8 mouse cellular contexts compared by ENCODE assay signal in genomic region chr13:28417929-28418881, GRCm38 (mm10).
DNase-seq lines count a peak whose midpoint lies in the region.

No protein-coding gene starts in this region.

- DNase-seq in adipocyte (ENCODE audit: low spot score): peak; percentile 67
- peak; percentile 79 for DNase-seq in embryo, embryonic 11 days
- peak; percentile 50 for DNase-seq in gastrocnemius, postnatal 25 days
- DNase-seq in induced T-regulatory cell, adult 2 months (ENCODE audit: low read depth): peak; percentile 12
- peak; percentile 37 to 51 for DNase-seq in left cerebral cortex, adult 8-10 months (ENCODE audit: low spot score in 2 of 2)
- DNase-seq in lung, postnatal 4 days: peak; percentile 71 to 86
- peak; percentile 95 for DNase-seq in retina, postnatal 1 day
- DNase-seq in spleen, postnatal 36 days (ENCODE audit: low spot score in 2 of 2): no peak

Comparison
In these comparisons a context has a peak if more than half of its experiments do, and no peak if none do; other contexts are left out.
1. DNase-seq: peak in adipocyte (single experiment), embryo, embryonic 11 days (single experiment), gastrocnemius, postnatal 25 days (single experiment), induced T-regulatory cell, adult 2 months (single experiment), left cerebral cortex, adult 8-10 months (2 of 2), lung, postnatal 4 days (2 of 2) and retina, postnatal 1 day (single experiment); none in spleen, postnatal 36 days (0 of 2).